Mouse (Mus musculus): ENCODE measurements around the gene Hsd17b2. TPM values are rescaled to one million over a fixed set of nuclear protein-coding genes. Genes with fewer than 3 reads are reported as not detected.

The Hsd17b2 gene
- total and polyA plus RNA-seq, 2 experiments from 2014 or later = 1.1 TPM; not detected in 1

DNA sequence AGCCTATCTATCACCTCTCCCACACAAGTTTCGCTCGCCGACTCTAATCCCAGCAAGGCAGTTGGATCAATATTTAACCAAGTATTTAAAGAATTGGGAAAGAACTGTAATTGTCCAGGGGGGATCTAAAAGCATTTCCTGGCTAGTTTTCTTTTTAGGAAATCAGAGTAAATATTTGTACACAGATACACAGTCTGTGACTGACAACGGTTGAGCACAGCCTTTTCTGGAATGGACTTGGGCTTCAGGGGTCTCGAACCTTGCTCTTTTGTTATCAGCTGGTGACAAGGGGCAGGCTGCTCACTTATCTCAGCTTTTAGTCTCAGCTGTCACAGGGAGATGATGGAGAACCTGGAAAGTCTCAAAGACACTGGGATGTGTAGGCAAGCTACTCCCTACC, 44.9 kb downstream of the Hsd17b2 start:
- Histone ChIP-seq H3K27me3 (ENCODE audit: insufficient read depth, low read length) (no peaks in the 10 kb centered on the region), H3K9ac (replicated peaks; ENCODE audit: low read length) (no peak overlapping the region), H3K36me3 (ENCODE audit: insufficient read depth, low read length) (no peaks in the 10 kb centered on the region), H3K4me2 (ENCODE audit: low read depth, low read length) (no peak overlapping the region), H3K9me3 (ENCODE audit: low read length) (no peaks in the 10 kb centered on the region), H3K27ac (no peak overlapping the region), H3K4me1 (ENCODE audit: insufficient read depth, low read length) (no peaks in the 10 kb centered on the region), H3K4me3 (ENCODE audit: low read length) (no peak overlapping the region)
- DNase-seq (ENCODE audit: low spot score) (no peak), ATAC-seq (no peak)
- TF ChIP-seq CTCF (IDR thresholded peaks at IDR 0.05; ENCODE audit: low read depth) = no peak
- WGBS = 93% methylated on average over 5 of the region's 5 CpGs

DNA sequence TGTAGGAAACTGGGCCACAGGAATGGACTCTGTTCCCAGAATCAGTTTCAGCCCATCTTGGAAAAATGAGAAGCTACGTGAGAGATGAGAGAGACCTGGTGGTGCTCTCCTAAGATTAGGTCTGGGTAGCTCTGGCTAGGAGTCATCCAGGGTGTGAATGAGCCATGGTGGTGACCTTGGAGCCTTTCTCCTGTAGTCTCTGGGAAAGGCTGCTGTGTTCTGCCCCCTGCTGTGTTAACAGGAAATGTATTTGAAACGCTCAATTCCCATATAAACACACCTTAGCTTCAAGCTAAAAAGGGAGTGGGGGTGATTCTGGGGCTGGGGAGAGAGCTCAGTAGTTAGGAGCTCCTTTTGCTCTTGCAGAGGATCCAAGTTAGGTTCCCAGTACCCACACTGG, 45.7 kb downstream of the Hsd17b2 start:
- no peak overlapping the region for H3K4me2 ChIP-seq (ENCODE audit: low read depth, low read length)
- no peaks in the 10 kb centered on the region for H3K36me3 ChIP-seq (ENCODE audit: insufficient read depth, low read length)
- H3K27me3 ChIP-seq (ENCODE audit: insufficient read depth, low read length) = no peaks in the 10 kb centered on the region
- ATAC-seq (no peak), DNase-seq (ENCODE audit: low spot score) (no peak)
- no peak for TF ChIP-seq CTCF (IDR thresholded peaks at IDR 0.05; ENCODE audit: low read depth)
- no peaks in the 10 kb centered on the region for H3K9me3 ChIP-seq (ENCODE audit: low read length)
- no peak overlapping the region for H3K4me3 ChIP-seq (ENCODE audit: low read length)
- no peak overlapping the region for H3K9ac ChIP-seq (replicated peaks; ENCODE audit: low read length)
- no peak overlapping the region for H3K27ac ChIP-seq
- WGBS = 59% methylated on average over 2 of the region's 2 CpGs
- no peaks in the 10 kb centered on the region for H3K4me1 ChIP-seq (ENCODE audit: insufficient read depth, low read length)

DNA sequence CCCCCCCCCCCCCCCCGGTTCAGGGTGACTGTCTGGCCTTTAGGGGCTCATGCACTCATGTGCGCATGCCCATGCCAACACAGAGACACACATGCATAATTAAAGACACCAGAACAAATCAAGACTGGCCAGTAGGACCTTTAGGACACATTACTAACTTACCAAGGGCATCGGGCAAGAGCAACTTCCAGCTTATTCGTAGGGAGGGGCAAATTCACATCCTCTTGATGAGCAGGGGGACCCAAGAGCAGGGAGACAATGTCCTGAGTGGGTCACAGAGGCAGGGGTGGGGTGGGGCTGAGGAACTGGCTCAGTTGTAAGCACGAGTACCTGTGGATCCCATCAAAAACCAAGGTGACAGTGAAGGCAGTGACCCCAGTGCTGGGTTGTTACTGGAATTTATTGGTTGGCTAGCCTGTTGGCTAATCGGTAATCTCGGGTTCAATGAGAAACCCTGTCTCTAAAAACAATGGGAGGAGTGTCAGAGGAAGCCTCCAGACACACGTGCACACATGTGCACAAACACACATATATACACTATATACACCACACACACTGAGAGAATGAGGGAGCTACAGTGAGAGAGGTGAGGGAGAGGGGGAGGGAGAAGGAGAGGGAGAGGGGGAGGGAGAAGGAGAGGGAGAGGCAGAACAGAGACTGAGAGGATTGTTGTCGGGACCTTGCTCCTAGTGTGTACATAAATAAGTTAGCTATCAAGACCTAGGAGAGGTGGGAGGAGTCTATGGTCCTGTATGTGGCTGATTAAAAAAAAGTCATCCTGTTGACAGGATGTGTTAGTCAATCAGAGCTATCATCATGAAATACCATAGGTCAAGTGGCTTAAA, 46.4 kb downstream of the Hsd17b2 start:
- no peak for ATAC-seq
- Histone ChIP-seq H3K27me3 (ENCODE audit: insufficient read depth, low read length) (no peaks in the 10 kb centered on the region), H3K4me2 (ENCODE audit: low read depth, low read length) (no peak overlapping the region), H3K36me3 (ENCODE audit: insufficient read depth, low read length) (no peaks in the 10 kb centered on the region), H3K4me3 (ENCODE audit: low read length) (no peak overlapping the region), H3K27ac (no peak overlapping the region), H3K9ac (replicated peaks; ENCODE audit: low read length) (no peak overlapping the region), H3K4me1 (ENCODE audit: insufficient read depth, low read length) (no peaks in the 10 kb centered on the region), H3K9me3 (ENCODE audit: low read length) (no peaks in the 10 kb centered on the region)
- TF ChIP-seq CTCF (IDR thresholded peaks at IDR 0.05; ENCODE audit: low read depth) = no peak
- 83% methylated on average over 8 of the region's 9 CpGs for WGBS
- DNase-seq (ENCODE audit: low spot score) = no peak

DNA sequence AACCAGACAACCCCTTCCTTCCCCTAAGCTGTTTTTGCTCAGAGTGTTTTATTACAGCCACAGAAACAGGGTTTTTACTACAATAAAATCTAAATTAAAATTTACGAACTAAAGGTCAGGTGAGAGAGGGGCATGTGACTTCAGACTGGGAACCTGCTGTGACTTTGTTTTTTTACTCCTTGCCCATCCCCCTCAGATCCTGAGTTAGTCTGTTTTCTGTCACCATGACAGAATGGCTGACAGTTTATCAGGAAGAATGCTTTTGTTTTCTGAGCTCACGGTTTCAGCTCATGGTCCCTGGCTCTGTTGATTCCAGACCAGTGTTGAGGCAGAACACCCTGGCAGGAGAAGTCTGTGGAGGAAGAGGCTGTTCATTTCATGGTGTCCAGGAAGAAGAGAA, 47.7 kb downstream of the Hsd17b2 start:
- no peaks in the 10 kb centered on the region for H3K36me3 ChIP-seq (ENCODE audit: insufficient read depth, low read length)
- no peak overlapping the region for H3K9ac ChIP-seq (replicated peaks; ENCODE audit: low read length)
- H3K4me3 ChIP-seq (ENCODE audit: low read length) = no peak overlapping the region
- WGBS = 53% methylated on average over 2 of the region's 2 CpGs
- TF ChIP-seq CTCF (IDR thresholded peaks at IDR 0.05; ENCODE audit: low read depth) = no peak
- DNase-seq (ENCODE audit: low spot score) (no peak), ATAC-seq (no peak)
- no peaks in the 10 kb centered on the region for H3K9me3 ChIP-seq (ENCODE audit: low read length)
- H3K27ac ChIP-seq = no peak overlapping the region
- no peaks in the 10 kb centered on the region for H3K4me1 ChIP-seq (ENCODE audit: insufficient read depth, low read length)
- no peaks in the 10 kb centered on the region for H3K27me3 ChIP-seq (ENCODE audit: insufficient read depth, low read length)
- no peak overlapping the region for H3K4me2 ChIP-seq (ENCODE audit: low read depth, low read length)

DNA sequence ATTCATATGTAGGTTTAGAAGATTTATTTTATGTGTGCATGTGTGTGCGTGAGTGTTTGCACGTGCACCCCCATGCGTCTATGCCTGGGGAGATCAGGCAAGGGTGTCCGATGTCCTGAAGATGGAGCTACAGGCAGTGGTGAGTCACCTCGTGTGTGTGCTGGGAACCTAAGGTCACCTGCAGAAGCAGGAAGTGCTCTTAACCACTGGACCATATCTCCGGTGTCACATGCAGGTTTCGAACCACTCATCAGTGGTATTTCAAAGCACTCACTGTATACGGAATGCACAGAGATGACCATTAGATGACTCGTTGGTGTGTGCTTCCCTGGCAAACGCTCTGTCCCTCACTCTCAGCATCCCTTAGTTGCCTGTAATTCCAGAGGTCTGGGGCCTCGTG, 56.2 kb downstream of the Hsd17b2 start:
- Histone ChIP-seq H3K9ac (replicated peaks; ENCODE audit: low read length) (no peak overlapping the region), H3K36me3 (ENCODE audit: insufficient read depth, low read length) (no peaks in the 10 kb centered on the region), H3K27ac (no peak overlapping the region), H3K9me3 (ENCODE audit: low read length) (no peaks in the 10 kb centered on the region), H3K27me3 (ENCODE audit: insufficient read depth, low read length) (no peaks in the 10 kb centered on the region), H3K4me3 (ENCODE audit: low read length) (no peak overlapping the region), H3K4me1 (ENCODE audit: insufficient read depth, low read length) (no peaks in the 10 kb centered on the region), H3K4me2 (ENCODE audit: low read depth, low read length) (no peak overlapping the region)
- no peak for TF ChIP-seq CTCF (IDR thresholded peaks at IDR 0.05; ENCODE audit: low read depth)
- ATAC-seq = no peak
- no peak for DNase-seq (ENCODE audit: low spot score)
- WGBS = 85% methylated on average over 11 of the region's 11 CpGs

DNA sequence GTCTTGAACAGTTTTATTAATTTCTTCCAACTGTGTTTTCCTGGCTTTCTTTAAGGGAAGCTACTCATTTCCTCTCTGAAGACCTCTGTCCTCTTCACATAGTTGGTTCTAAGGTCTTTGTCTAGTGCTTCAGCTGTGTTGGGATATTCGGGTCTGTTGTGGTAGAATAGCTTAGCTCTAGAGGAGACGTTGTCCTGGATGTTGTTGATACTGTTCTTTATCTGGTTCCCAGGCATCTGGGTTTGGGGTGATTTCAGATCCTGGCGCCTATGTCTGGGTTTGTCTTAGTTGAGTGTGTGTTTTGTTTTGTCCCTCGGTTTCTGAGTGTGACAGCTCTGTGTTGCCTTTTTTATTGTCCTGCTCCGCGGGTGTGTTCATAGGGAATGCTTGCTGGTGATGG, 61.1 kb downstream of the Hsd17b2 start:
- H3K36me3 ChIP-seq (ENCODE audit: insufficient read depth, low read length) = no peaks in the 10 kb centered on the region
- H3K4me1 ChIP-seq (ENCODE audit: insufficient read depth, low read length) = no peaks in the 10 kb centered on the region
- DNase-seq (ENCODE audit: low spot score) (no peak), ATAC-seq (no peak)
- 81% methylated on average over 6 of the region's 6 CpGs for whole genome bisulfite sequencing
- no peak overlapping the region for H3K4me3 ChIP-seq (ENCODE audit: low read length)
- no peak overlapping the region for H3K27ac ChIP-seq
- no peaks in the 10 kb centered on the region for H3K27me3 ChIP-seq (ENCODE audit: insufficient read depth, low read length)
- no peak overlapping the region for H3K9ac ChIP-seq (replicated peaks; ENCODE audit: low read length)
- no peak for TF ChIP-seq CTCF (IDR thresholded peaks at IDR 0.05; ENCODE audit: low read depth)
- H3K9me3 ChIP-seq (ENCODE audit: low read length) = no peaks in the 10 kb centered on the region
- no peak overlapping the region for H3K4me2 ChIP-seq (ENCODE audit: low read depth, low read length)

DNA sequence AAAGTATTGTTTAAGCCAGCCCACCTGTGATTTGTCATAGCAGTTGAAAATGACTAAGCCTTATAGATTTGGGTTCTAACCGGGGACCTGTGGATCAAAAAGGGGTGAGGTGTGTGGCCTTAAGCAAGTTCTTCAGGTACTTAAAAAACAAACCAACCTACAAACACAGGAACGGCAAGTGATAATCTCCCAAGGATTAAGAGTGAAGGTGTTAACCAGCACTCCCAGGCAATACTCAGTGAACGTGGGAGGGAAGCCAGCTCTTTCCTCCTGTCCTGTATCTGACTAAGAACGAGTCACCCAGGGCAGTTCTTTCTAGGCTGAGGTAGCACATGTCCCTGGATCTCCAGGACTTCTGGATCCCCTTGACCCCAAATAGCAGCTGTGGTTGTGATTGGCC, 62.9 kb downstream of the Hsd17b2 start:
- Histone ChIP-seq H3K27ac (no peak overlapping the region), H3K36me3 (ENCODE audit: insufficient read depth, low read length) (no peaks in the 10 kb centered on the region), H3K9ac (replicated peaks; ENCODE audit: low read length) (no peak overlapping the region), H3K4me1 (ENCODE audit: insufficient read depth, low read length) (no peaks in the 10 kb centered on the region), H3K9me3 (ENCODE audit: low read length) (no peaks in the 10 kb centered on the region), H3K4me2 (ENCODE audit: low read depth, low read length) (no peak overlapping the region), H3K27me3 (ENCODE audit: insufficient read depth, low read length) (no peaks in the 10 kb centered on the region), H3K4me3 (ENCODE audit: low read length) (no peak overlapping the region)
- no peak for TF ChIP-seq CTCF (IDR thresholded peaks at IDR 0.05; ENCODE audit: low read depth)
- DNase-seq (ENCODE audit: low spot score) (no peak), ATAC-seq (no peak)
- 83% methylated on average over 4 of the region's 4 CpGs for WGBS
